Mouse (Mus musculus) activated CD4-positive, CD25-positive, alpha-beta regulatory T cell, adult 9 weeks (primary cell): Measurements from ENCODE around the gene Mrpl38. TPM values are rescaled to one million over a fixed set of nuclear protein-coding genes. Genes with fewer than 3 reads are reported as not detected.

Source experiments
- polyA plus RNA-seq: library from polyadenylated mRNA; unstranded; fragments of 100-300 nt; shearing (Covaris generic); gene quantifications from one replicate; pipeline ENCODE4 v1.2.1, GENCODE M21; 2017

Gene Mrpl38
- polyA plus RNA-seq, result 65.8 TPM

DNA sequence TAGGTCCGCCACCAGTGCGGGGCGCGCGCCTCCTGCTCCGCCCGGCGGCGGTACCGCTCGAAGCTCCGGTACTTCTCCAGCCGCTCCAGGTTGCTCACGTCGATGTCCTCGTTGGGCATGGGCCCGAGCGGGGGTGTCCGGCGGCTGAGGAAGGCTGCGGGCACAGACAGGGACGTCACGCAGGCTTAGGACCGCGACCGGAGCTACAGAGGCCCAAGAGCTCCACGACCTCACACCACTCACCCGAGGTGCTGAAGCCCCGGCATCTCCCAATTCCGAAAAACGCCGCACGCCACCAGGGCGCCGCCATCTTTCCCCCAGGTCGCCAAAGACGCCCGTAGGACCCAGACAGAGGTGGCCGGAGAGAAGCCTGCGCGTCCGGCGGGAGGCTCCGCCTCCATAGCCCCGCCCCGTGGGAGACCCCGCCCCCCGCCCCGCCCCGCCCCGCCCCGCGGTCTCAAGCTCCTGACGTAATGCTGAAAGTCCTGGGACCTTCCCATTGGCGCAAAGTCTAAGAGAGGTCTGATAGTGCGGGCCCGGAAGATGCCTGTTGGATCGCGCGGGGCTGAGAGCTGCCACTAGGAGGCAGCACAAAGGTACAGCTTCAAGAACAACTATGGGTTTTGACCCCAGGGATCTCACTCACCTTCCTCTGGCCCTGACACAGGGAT, at the start of gene Mrpl38:
Gene Mrpl38, minus strand, starts transcription at position 401 of the 671 bp plus-strand sequence.

GRCm38 (mm10) chr11:116167884-116168439, 29.3 kb upstream of the Mrpl38 start, which contains the start of gene Fbf1:
Fbf1 (minus strand) TSS chr11:116168166.

GRCm38 (mm10) chr11:116130488-116131205, 8.0 kb downstream of the Mrpl38 start, which contains the start of gene Trim65:
Trim65 (minus strand) TSS chr11:116131128.

GRCm38 (mm10) chr11:116127156-116127980, 11.3 kb downstream of the Mrpl38 start, which contains the start of gene Trim47:
Trim47 (minus strand) TSS chr11:116127210.

DNA sequence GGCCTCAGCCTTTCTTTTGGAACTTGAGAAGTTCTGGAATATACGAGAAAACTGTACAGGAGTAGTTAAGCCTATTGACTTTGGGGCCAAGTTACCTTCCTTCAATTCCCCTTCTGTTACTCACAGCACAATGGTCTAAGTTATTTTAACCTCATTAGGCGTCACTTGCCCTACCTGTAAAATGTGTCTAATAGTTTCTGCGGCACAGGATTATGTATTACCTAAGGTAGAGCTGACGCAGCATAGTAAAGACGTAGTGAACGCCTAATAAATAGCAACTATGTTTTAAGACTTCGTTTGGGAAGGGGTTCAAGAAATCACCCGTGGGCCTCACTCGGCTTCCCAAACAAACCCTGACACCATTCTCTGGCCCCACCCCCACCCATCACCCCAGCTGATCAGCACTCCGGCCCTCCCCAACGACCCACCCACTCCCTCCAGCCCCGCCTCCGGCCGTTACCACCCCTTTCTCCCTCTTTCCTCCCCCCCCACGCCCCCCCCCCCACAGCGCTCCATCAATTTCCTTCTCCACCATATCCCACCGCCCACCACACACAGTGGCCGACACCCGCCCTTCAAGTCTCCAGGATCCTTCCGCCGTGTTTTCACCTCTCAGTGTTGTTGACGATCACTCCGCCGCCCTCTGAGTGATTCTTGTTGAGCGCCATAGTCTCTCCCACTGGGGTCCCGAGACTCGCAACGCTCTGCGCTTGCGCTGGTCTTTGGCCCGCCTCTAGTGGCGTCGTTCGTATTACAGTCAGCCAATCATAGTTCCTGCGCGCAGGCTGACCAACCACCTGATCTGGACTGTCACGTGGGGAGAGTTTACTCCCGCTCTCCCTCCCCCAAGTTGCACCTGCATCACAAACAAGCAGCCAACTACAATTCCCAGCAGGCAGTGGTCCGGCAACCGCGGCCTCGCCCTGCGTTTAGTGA, 52.1 kb downstream of the Mrpl38 start, which contains the start of gene Wbp2:
Gene Wbp2, minus strand, starts transcription at position 738 of the 936 bp plus-strand sequence.

Other genes starting within 250 kb of the Mrpl38 start
- 0.86 TPM for gene Smim5, start 238.9 kb downstream of the Mrpl38 start, polyA plus RNA-seq
- gene Smim6, start 226.9 kb downstream of the Mrpl38 start, polyA plus RNA-seq, result 1.5 TPM
- 39.2 TPM for gene Sap30bp, start 205.6 kb downstream of the Mrpl38 start, polyA plus RNA-seq
- 25.0 TPM for gene Recql5, start 205.4 kb downstream of the Mrpl38 start, polyA plus RNA-seq
- gene Itgb4, start 164.2 kb downstream of the Mrpl38 start, polyA plus RNA-seq, result not detected
- 40.6 TPM for gene Galk1, start 126.1 kb downstream of the Mrpl38 start, polyA plus RNA-seq
- 1,124 TPM for gene H3f3b, start 110.9 kb downstream of the Mrpl38 start, polyA plus RNA-seq
- 41.6 TPM for gene Unk, start 108.5 kb downstream of the Mrpl38 start, polyA plus RNA-seq
- gene Unc13d, start 60.9 kb downstream of the Mrpl38 start, polyA plus RNA-seq, result 205 TPM
- 192 TPM for gene Wbp2, start 51.9 kb downstream of the Mrpl38 start, polyA plus RNA-seq
- 0.44 TPM for gene Trim47, start 11.7 kb downstream of the Mrpl38 start, polyA plus RNA-seq
- gene Trim65, start 7.7 kb downstream of the Mrpl38 start, polyA plus RNA-seq, result 10.2 TPM
- gene Fbf1, start 29.3 kb upstream of the Mrpl38 start, polyA plus RNA-seq, result 10.8 TPM
- gene Ten1, start 60.0 kb upstream of the Mrpl38 start, polyA plus RNA-seq, result 65.7 TPM
- 21.0 TPM for gene Acox1, start 60.2 kb upstream of the Mrpl38 start, polyA plus RNA-seq
- 0.09 TPM for gene Evpl, start 99.2 kb upstream of the Mrpl38 start, polyA plus RNA-seq
- gene Srp68, start 135.3 kb upstream of the Mrpl38 start, polyA plus RNA-seq, result 81.5 TPM
- gene Galr2, start 142.1 kb upstream of the Mrpl38 start, polyA plus RNA-seq, result not detected
- gene Exoc7, start 168.4 kb upstream of the Mrpl38 start, polyA plus RNA-seq, result 89.2 TPM
- not detected for gene Foxj1, start 196.5 kb upstream of the Mrpl38 start, polyA plus RNA-seq